Mouse (Mus musculus) CD4-positive helper T cell, adult 2 months (primary cell): Measurements from ENCODE around the gene Mansc1.
"Not testable (repeated sequence)": the region's sequence is repeated elsewhere in the genome, so short reads cannot be mapped to it uniquely, and the experiment has no call there.

Experiments
- DNase-seq: peaks from one replicate; pipeline ENCODE4 v3.0.0-alpha.2; 2012; ENCODE audit warnings: low read depth, missing footprints, low spot score

Gene Mansc1

GRCm38 (mm10) chr6:134631947-134632687 is at the start of gene Mansc1:
TSS of gene Mansc1 (minus strand) at chr6:134632488.
- peak; percentile 49 for DNase-seq

DNA sequence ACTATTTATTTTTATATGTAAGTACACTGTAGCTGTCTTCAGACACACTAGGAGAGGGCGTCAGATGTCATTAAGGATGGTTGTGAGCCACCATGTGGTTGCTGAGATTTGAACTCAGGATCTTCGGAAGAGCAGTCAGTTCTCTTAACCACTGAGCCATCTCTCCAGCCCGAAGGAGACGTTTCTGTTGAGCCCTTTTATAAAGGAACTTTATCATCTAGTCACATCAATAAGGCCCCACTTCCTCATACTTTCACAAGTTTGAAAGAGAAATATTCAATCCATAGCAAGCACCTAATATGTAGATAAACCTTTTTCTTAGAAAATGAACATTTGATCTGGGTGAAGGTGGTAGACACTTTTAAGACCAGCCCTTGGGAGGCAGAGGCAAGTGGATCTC is 47.0 kb upstream of the Mansc1 start:
- DNase-seq, result not testable (repeated sequence)

GRCm38 (mm10) chr6:134678037-134678436 is 45.7 kb upstream of the Mansc1 start:
- no peak for DNase-seq

DNA sequence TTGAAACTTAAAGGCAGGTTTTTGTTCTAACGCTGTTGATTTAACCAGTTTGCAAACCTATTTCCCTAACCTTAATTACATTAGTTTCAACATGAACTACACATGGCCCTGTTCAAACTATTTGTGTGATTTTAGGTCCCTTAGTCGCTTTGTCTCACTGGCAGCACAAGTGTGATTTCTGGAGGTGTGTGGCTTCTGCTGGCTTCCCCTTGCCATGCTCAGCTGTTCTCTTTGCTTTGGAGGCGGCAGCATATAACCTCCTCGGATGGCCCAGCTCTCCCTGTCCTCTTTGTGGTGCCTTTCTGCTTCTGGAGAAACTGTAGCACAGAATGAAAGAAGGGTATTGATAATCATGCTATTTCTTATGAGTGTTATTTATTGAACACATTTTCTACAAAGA is 45.2 kb upstream of the Mansc1 start:
- no peak for DNase-seq

DNA sequence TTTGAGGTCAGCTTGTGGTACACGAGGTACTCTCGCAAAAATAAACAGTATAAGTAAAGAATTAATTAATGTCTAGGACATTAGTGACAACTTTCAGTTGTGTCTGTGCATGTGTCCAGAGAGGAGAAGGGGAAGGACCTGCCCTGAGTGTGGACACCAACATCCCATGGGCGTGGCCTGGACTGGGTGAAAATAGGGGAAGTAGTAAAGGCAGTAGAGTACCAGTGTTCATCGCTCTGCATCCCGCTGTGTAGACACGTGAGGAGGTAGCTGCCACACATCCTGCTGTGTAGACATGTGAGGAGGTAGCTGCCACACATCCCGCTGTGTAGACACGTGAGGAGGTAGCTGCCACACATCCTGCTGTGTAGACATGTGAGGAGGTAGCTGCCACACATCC is 41.4 kb upstream of the Mansc1 start:
- not testable (repeated sequence) for DNase-seq

- no peak for DNase-seq
These were observed 38.7 kb upstream of the Mansc1 start for GRCm38 (mm10) chr6:134670881-134671411.

GRCm38 (mm10) chr6:134669179-134669865 is 37.0 kb upstream of the Mansc1 start:
- DNase-seq, result no peak

DNA sequence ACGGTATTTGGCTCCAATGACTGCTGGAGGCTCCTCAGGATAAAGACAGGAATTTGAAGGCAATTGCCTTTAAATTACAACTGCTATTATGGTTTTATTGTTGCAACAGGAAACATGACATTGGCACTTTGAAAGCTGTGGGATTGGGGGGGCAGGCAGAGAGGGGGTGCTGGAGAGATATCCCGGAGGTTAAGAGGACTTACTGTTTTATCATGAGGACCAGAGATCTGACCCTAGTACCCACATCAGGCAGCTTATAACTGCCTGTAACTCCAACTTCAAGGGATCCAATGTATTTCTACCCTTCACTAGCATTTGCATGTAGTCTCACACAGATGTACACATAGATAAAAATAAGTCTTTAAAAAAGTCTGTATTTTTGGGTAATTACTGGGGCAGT is 36.2 kb upstream of the Mansc1 start:
- no peak for DNase-seq

GRCm38 (mm10) chr6:134665817-134666216 is 33.5 kb upstream of the Mansc1 start:
- DNase-seq, result no peak

GRCm38 (mm10) chr6:134664573-134664972 is 32.3 kb upstream of the Mansc1 start:
- DNase-seq, result no peak

DNA sequence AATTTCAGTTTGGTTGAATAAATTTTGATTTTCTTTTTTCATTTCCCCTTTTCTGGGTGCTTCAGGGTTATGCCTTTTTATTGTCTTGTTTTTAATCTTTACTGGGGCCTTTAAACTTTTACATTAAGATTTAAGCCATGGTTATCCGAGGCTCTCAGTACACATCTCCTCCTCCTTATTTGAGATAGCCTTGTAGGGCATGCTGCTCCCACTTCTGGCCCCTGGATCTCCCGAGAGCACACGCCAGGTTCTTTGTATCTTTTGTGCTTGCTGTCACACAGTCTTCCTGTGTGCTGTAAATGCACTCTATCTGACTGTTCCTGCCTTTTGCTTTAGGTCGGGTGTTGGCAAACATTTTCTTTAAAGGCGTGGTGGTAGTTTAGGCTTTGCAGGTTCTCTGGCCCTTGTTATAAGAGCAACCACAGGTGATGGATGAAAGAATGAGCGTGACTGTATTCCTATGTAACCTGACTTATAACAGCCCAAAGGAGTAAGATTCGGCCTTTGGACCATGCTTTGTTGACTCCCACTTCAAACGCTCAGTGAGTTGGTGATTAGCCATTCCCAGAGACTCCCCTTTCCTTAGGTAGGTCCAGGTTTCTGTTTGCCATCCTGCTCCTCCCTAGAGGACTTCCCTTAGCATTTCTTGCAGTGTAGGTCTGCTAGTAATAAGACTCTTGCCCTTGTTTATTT is 28.6 kb upstream of the Mansc1 start:
- no peak for DNase-seq

- peak; percentile 60 for DNase-seq
These were observed 27.0 kb upstream of the Mansc1 start for GRCm38 (mm10) chr6:134659108-134659958.

- no peak for DNase-seq
These were observed 24.2 kb upstream of the Mansc1 start for GRCm38 (mm10) chr6:134656527-134656926.

GRCm38 (mm10) chr6:134648356-134648755 is 16.1 kb upstream of the Mansc1 start:
- no peak for DNase-seq

DNA sequence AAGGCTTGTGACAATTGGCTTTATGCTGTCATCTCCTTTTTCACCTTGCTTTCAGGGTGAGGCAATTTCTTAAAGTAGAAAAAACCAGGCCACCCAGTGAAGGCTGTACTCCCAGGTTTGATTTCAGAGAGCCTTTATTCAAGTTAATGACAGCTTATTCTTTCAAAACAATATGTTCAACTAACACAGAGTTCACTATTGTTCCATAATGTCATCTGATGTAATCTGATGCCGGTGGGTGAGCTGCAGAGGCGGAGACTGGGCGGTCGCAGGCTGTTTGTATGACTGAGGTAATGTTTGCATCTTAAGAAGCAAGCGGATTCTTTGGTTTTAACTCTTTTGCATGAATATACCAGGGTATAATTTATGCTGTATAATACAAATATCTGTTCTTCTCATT is 15.3 kb upstream of the Mansc1 start:
- no peak for DNase-seq

- DNase-seq, result no peak
These were observed 14.5 kb upstream of the Mansc1 start for GRCm38 (mm10) chr6:134646835-134647234.

- DNase-seq, result peak; percentile 21
These were observed 11.0 kb upstream of the Mansc1 start for GRCm38 (mm10) chr6:134643296-134643695.

- no peak for DNase-seq
These were observed 9.6 kb upstream of the Mansc1 start for GRCm38 (mm10) chr6:134641738-134642446.

GRCm38 (mm10) chr6:134640485-134641475 is 8.5 kb upstream of the Mansc1 start:
- peak; percentile 96 for DNase-seq
